Mouse (Mus musculus) limb, embryonic 12.5 days (tissue): ENCODE data around the gene Vps37d. TPM values are rescaled to one million over a fixed set of nuclear protein-coding genes. Genes with fewer than 3 reads are reported as not detected.

Experiments
- ATAC-seq: fragments of 200-750 bp; cut with Nextera tagmentation; 2 replicates; pipeline ENCODE4 v1.8.0; 2017; ENCODE audit warnings: low read depth, moderate TSS enrichment; ENCODE audit not compliant: insufficient number of reproducible peaks, insufficient read depth, low FRiP score, low TSS enrichment
- H3K27ac ChIP-seq: fragments of 300-500 bp; sonication (generic); 2 replicates; pipeline ENCODE4 v1.5.1; 2016; ENCODE audit warnings: mild to moderate bottlenecking, moderate library complexity
- H3K27me3 ChIP-seq: fragments of 300-500 bp; sonication (generic); 2 replicates; pipeline ENCODE4 v1.6.1; 2016; ENCODE audit warnings: mild to moderate bottlenecking, moderate library complexity
- H3K36me3 ChIP-seq: fragments of 300-500 bp; sonication (generic); 2 replicates; pipeline ENCODE4 v1.6.1; 2016; ENCODE audit warnings: mild to moderate bottlenecking, moderate library complexity
- H3K4me1 ChIP-seq: fragments of 300-500 bp; sonication (generic); replicated peaks from 2 replicates; pipeline ENCODE4 v1.6.1; 2016
- H3K4me2 ChIP-seq: fragments of 300-500 bp; sonication (generic); 2 replicates; pipeline ENCODE4 v1.6.1; 2016; ENCODE audit warnings: mild to moderate bottlenecking, moderate library complexity
- H3K4me3 ChIP-seq: fragments of 300-500 bp; sonication (generic); replicated peaks from 2 replicates; pipeline ENCODE4 v1.5.1; 2016; ENCODE audit warnings: mild to moderate bottlenecking
- H3K9ac ChIP-seq: fragments of 300-500 bp; sonication (generic); replicated peaks from 2 replicates; pipeline ENCODE4 v1.6.1; 2016; ENCODE audit warnings: mild to moderate bottlenecking, moderate library complexity
- H3K9me3 ChIP-seq: fragments of 300-500 bp; sonication (generic); 2 replicates; pipeline ENCODE4 v1.6.1; 2016; ENCODE audit warnings: mild to moderate bottlenecking, moderate library complexity
- WGBS: fragments of 180-500 bp; shearing (Covaris S2); methylation state at CpG from one replicate; pipeline ENCODE4 v1.1.7; 2016; 5-methylcytosine and 5-hydroxymethylcytosine counted together
- polyA plus RNA-seq: library from polyadenylated mRNA; unstranded; fragments of >200 nt; fragmentation: Nextera tagmentation; extraction: Ambion mirVana; gene quantifications from 2 replicates; pipeline ENCODE4 v1.2.1, GENCODE M21; 2016

Gene Vps37d
- polyA plus RNA-seq, result 22.8 and 25.2 TPM in 2 replicates

- Histone ChIP-seq H3K9me3 (no peaks in the 10 kb centered on the region), H3K4me1 (peaks cover 25% of the 10 kb centered on the region), H3K36me3 (peaks cover 34% of the 10 kb centered on the region), H3K9ac (peak within 1 kb of the TSS; percentile 99), H3K4me3 (peak within 1 kb of the TSS; percentile 90), H3K27ac (peak within 1 kb of the TSS; percentile 87), H3K27me3 (0 out of 2 replicates have a peak, but pooled peaks cover 3% of the 10 kb centered on the region), H3K4me2 (peak within 1 kb of the TSS; percentile 58)
- ATAC-seq, result peak; percentile 70
- under 1% methylated on average over 81 of the region's 83 CpGs for WGBS
Observed at GRCm38 (mm10) chr5:135077564-135078481, at the start of gene Vps37d. Gene Vps37d, minus strand, starts transcription at chr5:135078266.

- no peak for ATAC-seq
- H3K4me3 ChIP-seq, result no peak overlapping the region
- H3K36me3 ChIP-seq, result no peaks in the 10 kb centered on the region
- no peaks in the 10 kb centered on the region for H3K4me1 ChIP-seq
- H3K27me3 ChIP-seq, result peaks cover 34% of the 10 kb centered on the region
- no peak overlapping the region for H3K9ac ChIP-seq
- no peaks in the 10 kb centered on the region for H3K9me3 ChIP-seq
- no peak overlapping the region for H3K27ac ChIP-seq
- no peak overlapping the region for H3K4me2 ChIP-seq
- 70% methylated on average over 6 of the region's 6 CpGs for WGBS
Observed at GRCm38 (mm10) chr5:135127669-135128068, 49.6 kb upstream of the Vps37d start.

GRCm38 (mm10) chr5:135126121-135126520, 48.1 kb upstream of the Vps37d start:
- no peak overlapping the region for H3K4me2 ChIP-seq
- no peak overlapping the region for H3K4me3 ChIP-seq
- no peak for ATAC-seq
- H3K27me3 ChIP-seq, result peaks cover 34% of the 10 kb centered on the region
- WGBS, result 63% methylated on average over 6 of the region's 6 CpGs
- no peaks in the 10 kb centered on the region for H3K4me1 ChIP-seq
- H3K9me3 ChIP-seq, result no peaks in the 10 kb centered on the region
- H3K36me3 ChIP-seq, result no peaks in the 10 kb centered on the region
- no peak overlapping the region for H3K9ac ChIP-seq
- H3K27ac ChIP-seq, result no peak overlapping the region

GRCm38 (mm10) chr5:135120753-135121152, 42.7 kb upstream of the Vps37d start:
- peaks cover 43% of the 10 kb centered on the region for H3K27me3 ChIP-seq
- ATAC-seq, result no peak
- H3K36me3 ChIP-seq, result no peaks in the 10 kb centered on the region
- no peak overlapping the region for H3K4me3 ChIP-seq
- no peaks in the 10 kb centered on the region for H3K9me3 ChIP-seq
- H3K4me2 ChIP-seq, result no peak overlapping the region
- H3K9ac ChIP-seq, result no peak overlapping the region
- H3K27ac ChIP-seq, result no peak overlapping the region
- WGBS, result 67% methylated on average over 4 of the region's 4 CpGs
- H3K4me1 ChIP-seq, result no peaks in the 10 kb centered on the region

- WGBS, result 26% methylated on average over 6 of the region's 6 CpGs
- no peak overlapping the region for H3K4me3 ChIP-seq
- no peaks in the 10 kb centered on the region for H3K9me3 ChIP-seq
- H3K27me3 ChIP-seq, result peaks cover 39% of the 10 kb centered on the region
- no peak for ATAC-seq
- H3K27ac ChIP-seq, result no peak overlapping the region
- no peaks in the 10 kb centered on the region for H3K4me1 ChIP-seq
- H3K36me3 ChIP-seq, result no peaks in the 10 kb centered on the region
- H3K9ac ChIP-seq, result no peak overlapping the region
- H3K4me2 ChIP-seq, result no peak overlapping the region
Observed at GRCm38 (mm10) chr5:135118589-135119081, 40.6 kb upstream of the Vps37d start.

- H3K4me1 ChIP-seq, result no peaks in the 10 kb centered on the region
- no peak overlapping the region for H3K9ac ChIP-seq
- H3K4me2 ChIP-seq, result no peak overlapping the region
- H3K36me3 ChIP-seq, result no peaks in the 10 kb centered on the region
- H3K27me3 ChIP-seq, result peaks cover 11% of the 10 kb centered on the region
- H3K9me3 ChIP-seq, result no peaks in the 10 kb centered on the region
- H3K27ac ChIP-seq, result no peak overlapping the region
- no peak overlapping the region for H3K4me3 ChIP-seq
- 85% methylated on average over 8 of the region's 8 CpGs for WGBS
- ATAC-seq, result no peak
Observed at GRCm38 (mm10) chr5:135115241-135115640, 37.2 kb upstream of the Vps37d start.

- Histone ChIP-seq H3K4me1 (no peaks in the 10 kb centered on the region), H3K9me3 (no peaks in the 10 kb centered on the region), H3K4me3 (no peak overlapping the region), H3K36me3 (no peaks in the 10 kb centered on the region), H3K27ac (no peak overlapping the region), H3K4me2 (no peak overlapping the region), H3K27me3 (peaks cover 16% of the 10 kb centered on the region), H3K9ac (no peak overlapping the region)
- WGBS, result 88% methylated on average over 12 of the region's 12 CpGs
- ATAC-seq, result no peak
Observed at GRCm38 (mm10) chr5:135113782-135114181, 35.7 kb upstream of the Vps37d start.

- Histone ChIP-seq H3K36me3 (no peaks in the 10 kb centered on the region), H3K9ac (no peak overlapping the region), H3K9me3 (no peaks in the 10 kb centered on the region), H3K4me3 (no peak overlapping the region), H3K27me3 (peaks cover 49% of the 10 kb centered on the region), H3K27ac (no peak overlapping the region), H3K4me2 (no peak overlapping the region), H3K4me1 (peaks cover 8% of the 10 kb centered on the region)
- no peak for ATAC-seq
- WGBS, result 75% methylated on average over 6 of the region's 6 CpGs
Observed at GRCm38 (mm10) chr5:135109976-135110375, 31.9 kb upstream of the Vps37d start.

- Histone ChIP-seq H3K27ac (no peak overlapping the region), H3K4me1 (peaks cover 8% of the 10 kb centered on the region), H3K4me3 (no peak overlapping the region), H3K9me3 (no peaks in the 10 kb centered on the region), H3K4me2 (no peak overlapping the region), H3K9ac (no peak overlapping the region), H3K27me3 (peaks cover 49% of the 10 kb centered on the region), H3K36me3 (no peaks in the 10 kb centered on the region)
- ATAC-seq, result no peak
- 90% methylated on average over 3 of the region's 3 CpGs for WGBS
Observed at GRCm38 (mm10) chr5:135109426-135109825, 31.4 kb upstream of the Vps37d start.

- WGBS, result 48% methylated on average over 6 of the region's 6 CpGs
- Histone ChIP-seq H3K4me2 (no peak overlapping the region), H3K4me1 (peaks cover 8% of the 10 kb centered on the region), H3K9ac (no peak overlapping the region), H3K27me3 (peaks cover 52% of the 10 kb centered on the region), H3K9me3 (no peaks in the 10 kb centered on the region), H3K36me3 (no peaks in the 10 kb centered on the region), H3K4me3 (no peak overlapping the region), H3K27ac (no peak overlapping the region)
- no peak for ATAC-seq
Observed at GRCm38 (mm10) chr5:135109017-135109416, 31.0 kb upstream of the Vps37d start.

GRCm38 (mm10) chr5:135107521-135108501, 29.7 kb upstream of the Vps37d start:
- Histone ChIP-seq H3K4me2 (peak overlapping the region; percentile 92), H3K4me1 (peaks cover 8% of the 10 kb centered on the region), H3K27ac (no peak overlapping the region), H3K36me3 (no peaks in the 10 kb centered on the region), H3K27me3 (peaks cover 54% of the 10 kb centered on the region), H3K9ac (no peak overlapping the region), H3K9me3 (no peaks in the 10 kb centered on the region), H3K4me3 (peak overlapping the region; percentile 56)
- 0 out of 2 replicates have a peak, but pooled peaks have one; percentile 17 for ATAC-seq
- 9% methylated on average over 40 of the region's 40 CpGs for WGBS
